Mouse (Mus musculus): ENCODE measurements around the gene Adarb2.

GRCm38 (mm10) chr13:8525748-8526631 lies 323.3 kb downstream of the Adarb2 start:
- TF ChIP-seq CTCF (IDR thresholded peaks at IDR 0.05; ENCODE audit: control insufficient read depth, insufficient read depth, insufficient replicate concordance, low read depth, low read length) = no peak
- TF ChIP-seq POLR2A (IDR thresholded peaks at IDR 0.05; ENCODE audit: control insufficient read depth, low read depth, low read length) = no peak
